Mouse (Mus musculus): Measurements from ENCODE around the gene Hopx.

- no peak for TF ChIP-seq CHD2 (IDR thresholded peaks at IDR 0.05; ENCODE audit: low read depth, low read length)
- no peak for TF ChIP-seq HCFC1 (IDR thresholded peaks at IDR 0.05; ENCODE audit: borderline replicate concordance, insufficient read depth, low read length)
Observed at GRCm38 (mm10) chr5:77141336-77141735, 26.4 kb upstream of the Hopx start.

Measured in ES-E14 (cell line).